Mouse (Mus musculus) right cerebral cortex, postnatal 14 days (tissue): ENCODE results near the gene Cldn7.
"Not testable (repeated sequence)": the region's sequence is repeated elsewhere in the genome, so short reads cannot be mapped to it uniquely, and the experiment has no call there.

Source experiments
- DNase-seq: peaks from one replicate; pipeline ENCODE4 v3.0.0; 2022

Gene Cldn7

GRCm38 (mm10) chr11:69934169-69934568 is 30.4 kb upstream of the Cldn7 start:
- peak; percentile 96 for DNase-seq

- DNase-seq = no peak
These were observed 29.9 kb upstream of the Cldn7 start for GRCm38 (mm10) chr11:69934681-69935080.

GRCm38 (mm10) chr11:69935137-69935879 is 29.3 kb upstream of the Cldn7 start, which contains the start of gene Ybx2:
Ybx2 (plus strand) TSS chr11:69935796.
- peak; percentile 90 for DNase-seq

DNA sequence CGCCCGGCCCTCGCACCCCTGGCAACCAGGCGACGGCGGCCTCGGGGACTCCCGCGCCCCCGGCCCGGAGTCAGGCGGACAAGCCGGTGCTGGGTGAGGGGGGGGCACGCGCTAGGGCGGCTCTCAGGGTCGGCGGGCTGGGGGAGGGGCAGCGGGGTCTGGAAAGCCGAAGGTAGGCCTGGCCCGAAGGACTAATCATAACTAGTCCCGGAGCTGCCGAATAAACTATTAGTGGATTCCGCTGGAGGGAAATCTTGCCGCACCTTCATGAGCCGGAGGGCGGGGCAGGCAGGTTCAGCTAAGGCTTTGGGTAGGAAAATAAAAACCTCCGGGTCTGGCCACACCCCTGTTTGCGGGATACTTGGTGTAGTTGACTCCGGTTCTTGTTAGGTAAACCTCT is 28.4 kb upstream of the Cldn7 start:
- DNase-seq = no peak

- DNase-seq = no peak
These were observed 27.7 kb upstream of the Cldn7 start for GRCm38 (mm10) chr11:69936714-69937347.

DNA sequence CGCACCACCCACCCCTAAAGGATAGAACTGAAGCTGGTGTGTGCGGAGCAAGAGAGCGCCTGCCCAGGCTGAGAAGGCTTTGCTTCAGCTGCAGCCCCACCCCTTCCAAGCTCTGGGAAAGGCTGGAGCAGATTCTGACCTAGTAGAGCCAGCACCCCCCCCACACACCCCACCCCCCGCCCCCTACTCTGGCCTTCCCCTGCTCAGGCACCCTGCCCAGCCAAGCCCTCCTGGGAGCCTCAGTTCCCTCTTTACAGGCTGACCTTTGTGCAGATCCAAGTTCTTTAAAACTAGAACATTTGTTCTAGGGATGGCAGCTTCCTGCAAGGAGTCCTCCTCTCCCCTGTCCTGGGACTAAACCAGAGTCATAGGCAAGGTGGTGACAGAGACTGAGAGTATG is 27.2 kb upstream of the Cldn7 start:
- DNase-seq = no peak

- no peak for DNase-seq
These were observed 26.7 kb upstream of the Cldn7 start for GRCm38 (mm10) chr11:69937834-69938233.

DNA sequence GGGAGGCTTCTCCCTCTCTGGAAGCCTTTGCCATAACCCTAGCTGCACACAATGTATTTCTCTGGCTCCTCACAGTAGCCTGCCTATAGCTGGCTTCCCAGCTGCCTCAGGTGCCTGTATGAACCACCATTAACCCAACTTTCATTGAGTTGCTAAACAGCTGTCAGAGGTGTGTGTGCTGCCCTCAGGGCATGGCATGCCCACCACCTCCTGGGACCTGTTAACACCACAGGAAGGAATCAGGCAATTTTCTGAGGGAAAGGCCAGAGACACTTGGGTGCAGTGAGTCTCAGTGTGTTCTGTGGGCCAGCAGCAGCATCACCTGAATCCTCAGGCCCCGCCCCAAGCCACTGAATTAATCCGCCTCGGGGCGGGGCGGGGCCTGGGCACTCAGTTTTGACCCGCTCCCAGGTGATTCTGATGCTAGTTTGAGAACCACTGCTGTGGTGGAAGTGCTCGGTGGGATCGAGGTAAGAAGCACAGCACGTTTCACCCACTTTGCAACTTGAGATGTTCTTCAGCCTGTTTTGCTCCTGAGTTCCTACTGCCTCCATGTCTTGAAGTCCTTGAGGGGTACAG is 26.1 kb upstream of the Cldn7 start:
- DNase-seq = no peak

DNA sequence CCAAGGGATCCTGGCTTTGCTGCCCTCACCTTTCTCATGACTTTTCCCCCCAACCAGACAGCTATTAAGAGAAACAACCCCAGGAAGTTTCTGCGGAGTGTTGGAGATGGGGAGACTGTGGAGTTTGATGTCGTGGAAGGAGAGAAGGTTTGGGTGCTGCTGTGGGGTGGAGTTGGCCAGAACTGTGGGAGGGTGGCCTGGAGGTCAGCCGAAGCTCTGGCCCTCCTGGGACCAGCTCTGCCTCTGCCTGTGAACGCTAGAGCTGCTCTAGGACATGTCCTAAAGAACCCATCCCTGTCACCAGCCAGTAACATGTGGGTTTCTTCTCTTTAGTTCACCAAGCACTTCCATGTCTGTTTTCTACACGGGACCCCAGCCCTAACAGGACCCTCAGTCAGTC is 25.4 kb upstream of the Cldn7 start:
- DNase-seq = no peak

- DNase-seq = no peak
These were observed 24.8 kb upstream of the Cldn7 start for GRCm38 (mm10) chr11:69939731-69940130.

GRCm38 (mm10) chr11:69940962-69941361 is 23.6 kb upstream of the Cldn7 start:
- no peak for DNase-seq

GRCm38 (mm10) chr11:69945216-69945615 is 19.4 kb upstream of the Cldn7 start:
- DNase-seq = no peak

- DNase-seq = no peak
These were observed 18.3 kb upstream of the Cldn7 start for GRCm38 (mm10) chr11:69945997-69946891.

DNA sequence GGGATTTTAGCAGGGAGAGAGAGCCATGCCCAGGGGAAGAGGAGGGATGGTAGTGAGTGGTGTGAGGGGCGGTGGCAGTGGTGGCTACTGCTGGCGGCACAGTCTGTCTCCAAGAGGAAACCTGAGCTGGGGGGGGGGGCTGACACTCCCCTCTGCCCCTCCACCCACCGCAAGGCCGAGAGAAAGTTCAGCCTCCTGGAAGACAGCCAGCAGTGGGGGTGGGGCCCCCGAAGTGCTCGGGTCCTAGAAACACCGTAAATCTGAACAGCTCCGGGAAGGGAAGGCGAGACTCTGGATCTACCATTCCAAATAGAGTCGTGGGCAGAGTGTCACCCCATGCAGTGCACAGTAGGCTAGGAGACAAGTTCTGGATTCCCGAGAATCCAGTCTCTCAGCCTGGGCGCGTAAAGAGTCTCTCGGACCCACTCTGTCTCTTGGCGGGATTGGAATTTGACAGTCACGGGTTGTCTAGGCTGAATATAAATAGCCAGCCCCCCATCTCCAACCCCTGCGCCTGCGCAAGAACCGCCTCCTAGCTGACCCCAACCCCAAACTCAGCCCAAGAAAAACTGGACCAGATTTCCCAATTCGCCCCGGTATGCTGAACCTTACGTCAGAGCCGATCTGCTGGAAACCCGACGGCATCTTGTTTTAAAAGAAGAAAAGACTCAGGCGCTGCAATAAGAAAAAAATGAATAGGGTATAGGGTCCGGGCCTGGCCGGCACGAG is 17.1 kb upstream of the Cldn7 start:
- DNase-seq = no peak

GRCm38 (mm10) chr11:69948066-69948762 is 16.4 kb upstream of the Cldn7 start, which contains the start of gene Slc2a4:
Slc2a4 (minus strand) TSS chr11:69948188.
- DNase-seq = peak; percentile 73

DNA sequence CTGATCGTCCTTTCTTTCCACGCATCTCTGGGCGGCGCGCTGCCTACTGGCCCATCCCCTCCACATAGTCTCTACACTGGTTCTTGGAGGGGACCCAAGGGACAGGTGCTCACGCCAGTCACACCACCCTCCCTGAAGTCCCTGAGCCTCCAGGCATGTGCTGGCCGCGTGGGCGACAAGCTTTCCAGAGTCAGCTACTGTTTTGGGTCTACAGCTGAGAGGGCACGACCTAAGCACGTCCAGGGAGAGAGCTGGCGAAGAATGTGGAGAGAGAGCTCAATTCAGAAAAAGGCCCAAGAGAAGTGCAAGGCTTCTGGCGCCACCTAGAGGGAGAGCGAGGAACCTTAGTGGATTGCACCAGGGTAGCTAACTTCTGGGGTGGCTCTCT is 15.8 kb upstream of the Cldn7 start:
- DNase-seq = peak; percentile 80

DNA sequence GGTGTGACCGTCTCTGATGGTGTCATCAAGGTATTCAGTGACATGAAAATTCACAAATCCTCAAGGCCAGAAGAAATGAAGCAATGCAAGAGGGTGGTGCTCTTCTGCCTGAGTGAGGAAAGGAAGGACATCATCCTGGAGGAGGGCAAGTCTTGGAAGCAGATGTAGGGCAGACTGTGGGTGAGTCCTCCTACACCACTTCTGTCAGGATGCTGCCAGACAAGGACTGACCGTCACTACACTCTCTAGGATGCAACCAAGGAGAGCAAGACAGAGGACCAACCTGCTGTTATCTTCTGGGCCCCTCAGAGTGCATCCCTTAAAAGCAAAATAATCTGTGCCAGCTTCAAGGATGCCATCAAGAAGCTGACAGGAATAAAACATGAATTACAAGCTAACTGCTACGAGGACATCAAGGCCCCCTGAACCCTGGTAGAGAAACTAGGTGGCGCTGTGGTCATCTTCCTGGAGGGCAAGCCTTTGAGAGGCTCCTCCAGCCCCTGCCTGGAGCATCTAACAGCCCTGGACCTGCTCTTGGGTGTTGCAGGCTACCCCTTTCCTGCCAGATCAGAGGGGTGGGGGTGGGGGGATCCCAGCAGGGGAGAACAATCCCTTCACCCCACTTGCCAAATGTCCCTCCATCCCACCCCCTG is 13.6 kb upstream of the Cldn7 start:
- DNase-seq = no peak

GRCm38 (mm10) chr11:69952274-69952673 is 12.3 kb upstream of the Cldn7 start:
- no peak for DNase-seq

DNA sequence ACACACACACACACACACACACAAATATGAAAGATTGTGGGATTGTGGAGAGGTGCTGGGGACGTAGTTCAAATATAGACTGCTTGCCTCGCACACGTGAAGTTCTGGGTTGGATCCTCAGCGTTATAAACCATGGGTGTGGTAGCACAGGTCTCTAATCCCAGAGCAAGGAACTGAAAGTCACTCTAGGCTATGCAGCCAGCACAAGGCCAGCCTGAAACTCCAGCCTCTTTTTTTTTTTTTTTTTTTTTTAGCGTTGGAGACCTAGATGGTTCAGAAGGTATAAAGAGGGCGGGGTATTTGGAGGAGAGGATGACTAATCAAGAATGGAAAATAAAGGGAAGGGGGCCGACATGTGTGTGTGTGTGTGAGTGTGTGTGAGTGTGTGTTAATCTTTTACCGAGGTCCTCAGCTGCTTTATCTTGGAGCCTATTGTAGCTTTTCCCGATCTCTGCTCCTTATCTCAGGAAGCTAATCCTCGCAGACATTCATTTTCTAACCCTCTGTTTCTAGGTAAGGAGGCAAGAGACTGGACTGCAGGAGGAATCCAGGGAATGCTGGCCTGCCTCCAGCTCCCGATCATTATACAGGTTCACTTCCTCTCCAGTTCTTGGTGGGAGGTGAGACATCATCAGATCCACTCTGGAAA is 11.2 kb upstream of the Cldn7 start:
- DNase-seq = no peak

DNA sequence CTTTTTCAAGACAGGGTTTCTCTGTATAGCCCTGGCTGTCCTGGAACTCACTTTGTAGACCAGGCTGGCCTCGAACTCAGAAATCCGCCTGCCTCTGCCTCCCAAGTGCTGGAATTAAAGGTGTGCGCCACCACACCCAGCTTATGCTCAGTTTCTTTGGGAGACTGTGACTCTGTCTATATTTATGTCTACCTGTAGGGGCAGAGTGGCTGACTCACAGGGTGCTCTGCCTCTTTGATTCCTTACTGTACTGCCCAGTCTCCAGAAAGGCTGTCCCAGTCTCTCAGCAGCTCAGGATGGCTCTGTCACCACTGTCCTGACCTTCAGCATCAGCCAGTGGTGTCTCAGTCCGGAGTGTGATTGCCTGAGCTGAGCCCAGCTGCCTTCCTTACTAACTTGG is 9.0 kb upstream of the Cldn7 start:
- DNase-seq = not testable (repeated sequence)

DNA sequence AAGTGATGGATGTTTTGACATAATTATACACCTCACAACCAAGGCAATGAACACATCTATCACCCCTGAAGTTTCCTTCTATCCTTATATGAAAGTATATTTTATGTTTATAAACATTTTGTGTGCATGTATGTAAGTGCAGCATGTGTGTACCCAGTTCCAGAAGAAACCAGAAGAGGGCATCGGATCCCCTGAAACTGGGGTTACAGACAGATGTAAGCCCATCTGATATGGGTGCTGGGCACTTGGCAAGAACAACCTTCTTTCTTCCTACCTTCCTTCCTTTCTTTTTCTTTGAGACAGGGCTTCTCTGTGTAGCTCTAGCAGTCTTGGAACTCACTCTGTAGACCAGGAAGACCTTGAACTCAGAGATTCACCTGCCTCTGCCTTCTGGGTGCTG is 8.4 kb upstream of the Cldn7 start:
- no peak for DNase-seq
